Mouse (Mus musculus): ENCODE data around the gene Serpinb6b. TPM values are rescaled to one million over a fixed set of nuclear protein-coding genes. Genes with fewer than 3 reads are reported as not detected.
"Not testable (repeated sequence)": the region's sequence is repeated elsewhere in the genome, so short reads cannot be mapped to it uniquely, and the experiment has no call there.

Serpinb6b gene
- 10 to 100 TPM; 28.3 to 31.1 TPM for total RNA-seq (2021)
- 6.2 and 7.3 TPM in 2 replicates for polyA plus RNA-seq (2012; rRNA removed)
- long read RNA-seq, transcript Serpinb6b-202 (7 exons, 2,193 nt): major isoform, 13 of 16 reads
- long read RNA-seq, partial matches to known transcripts: 0 of 16 reads
- long read RNA-seq, other reads (novel, unspliced or antisense): 2 of 16 reads

DNA sequence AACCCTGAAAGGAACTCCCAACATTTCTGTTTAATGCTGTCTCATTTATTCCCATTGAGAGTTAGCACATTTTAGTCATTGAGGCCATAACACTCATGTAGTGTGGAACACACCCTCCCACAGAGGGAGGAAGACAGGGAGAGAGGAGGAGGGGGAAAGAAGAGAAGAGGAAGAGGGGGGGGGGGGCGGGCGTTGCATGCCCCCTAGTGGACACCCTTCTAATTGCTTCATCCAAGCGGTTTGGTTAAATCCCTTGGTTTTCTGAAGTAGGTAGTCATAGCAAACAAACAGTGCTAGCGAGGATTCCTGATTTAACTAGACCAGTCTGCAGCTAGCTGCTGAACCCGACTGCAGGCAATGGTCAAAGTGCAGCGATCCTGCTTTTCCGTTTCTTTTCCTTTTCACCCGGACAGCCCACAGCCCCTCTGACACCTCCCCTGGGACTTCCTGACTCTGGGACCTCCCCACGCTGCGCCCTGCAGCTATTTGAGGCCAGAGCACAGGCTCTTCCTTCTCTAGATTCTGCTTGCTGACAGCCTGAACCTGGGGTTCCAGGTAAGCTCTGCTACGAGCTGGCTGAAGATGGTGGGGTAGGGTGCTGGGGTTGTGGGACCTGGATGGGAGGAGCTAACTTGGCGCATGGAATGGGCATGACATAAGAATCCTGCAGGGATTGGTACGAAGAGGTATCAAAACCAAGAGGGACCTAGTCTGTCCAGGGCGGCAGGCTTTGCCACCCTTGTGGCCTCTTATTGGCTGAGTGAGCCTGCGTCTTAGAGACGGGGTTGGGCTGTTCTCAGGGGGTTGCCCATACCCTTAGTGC is at the start of gene Serpinb6b:
Gene Serpinb6b (plus strand): TSS at position 221 of the 823 bp plus-strand sequence.
- DNase-seq: peak; percentile 79

DNA sequence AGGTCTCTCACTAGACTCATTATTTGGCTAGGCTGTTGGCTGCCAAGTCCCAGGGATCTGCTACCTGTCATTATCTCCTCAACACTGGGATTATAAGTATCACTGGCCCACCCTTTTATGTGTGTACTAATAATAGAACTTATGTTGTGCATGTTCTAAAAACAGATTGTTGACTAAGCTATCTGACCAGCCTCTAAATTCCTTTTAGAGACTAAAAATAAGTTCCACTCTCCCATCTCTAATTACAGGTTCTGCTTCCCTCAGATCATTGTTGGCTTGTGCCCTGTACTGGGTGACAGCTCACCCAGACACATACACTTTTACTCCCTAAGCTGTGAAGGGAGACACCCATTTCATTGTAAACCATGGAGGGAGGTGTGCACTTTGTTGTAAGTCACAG is 42.4 kb upstream of the Serpinb6b start:
- DNase-seq: no peak

DNA sequence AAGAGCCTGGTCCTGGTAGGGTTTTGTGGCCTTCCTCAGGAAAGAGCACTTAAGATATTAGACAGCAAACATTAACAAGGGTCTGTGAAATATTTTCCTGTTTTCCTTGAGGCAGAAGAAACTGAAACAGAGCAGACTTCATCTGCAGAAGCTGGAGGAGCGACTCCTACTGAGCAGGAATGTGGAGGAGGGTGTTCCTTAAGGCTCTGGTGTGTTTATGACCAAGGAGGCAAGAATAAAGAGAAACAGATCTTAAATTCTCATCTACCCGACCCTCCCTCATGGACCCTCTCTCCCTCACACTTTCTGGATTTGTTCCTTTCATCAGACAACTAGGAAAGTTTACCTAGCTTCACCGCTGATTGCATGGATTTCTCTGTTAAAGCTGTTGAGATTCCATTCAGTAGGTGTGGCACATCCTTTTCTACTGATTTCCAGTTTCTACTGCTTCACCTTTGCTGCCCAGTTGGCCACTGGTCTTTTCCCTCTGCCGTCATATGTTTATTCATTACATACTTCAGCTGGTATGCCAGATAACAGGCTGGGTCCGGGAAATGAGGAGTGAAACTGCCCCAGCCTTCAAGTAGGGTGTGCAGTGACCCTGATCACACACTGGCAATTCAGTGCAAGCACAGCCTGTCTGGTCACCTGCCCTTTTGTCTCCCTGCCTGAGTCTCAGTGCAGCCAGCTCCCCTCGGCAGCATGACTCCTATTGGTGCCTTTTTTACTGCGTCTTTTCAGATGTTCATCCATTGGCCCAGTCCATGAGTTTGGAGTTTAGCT is 40.2 kb upstream of the Serpinb6b start:
- no peak for DNase-seq

DNA sequence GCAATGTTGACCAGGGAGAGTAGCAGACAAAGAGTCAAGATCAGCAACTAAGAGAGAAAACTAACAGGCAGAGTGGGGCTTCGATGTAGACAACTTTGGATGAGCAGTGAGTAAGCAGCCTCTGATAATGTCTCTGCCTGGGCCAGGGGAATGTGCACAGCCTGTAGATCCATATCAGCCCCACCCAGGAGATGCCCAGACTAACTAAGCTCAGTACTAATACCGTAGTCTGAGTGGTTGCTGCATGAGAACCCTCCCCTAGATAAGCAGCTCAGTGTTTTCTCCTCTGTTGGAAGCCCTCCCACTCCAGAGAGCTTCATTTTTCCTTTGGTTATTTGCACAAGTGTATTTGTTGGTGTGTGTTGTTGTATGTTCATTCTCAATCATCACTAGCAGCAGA is 38.3 kb upstream of the Serpinb6b start:
- DNase-seq: no peak

DNA sequence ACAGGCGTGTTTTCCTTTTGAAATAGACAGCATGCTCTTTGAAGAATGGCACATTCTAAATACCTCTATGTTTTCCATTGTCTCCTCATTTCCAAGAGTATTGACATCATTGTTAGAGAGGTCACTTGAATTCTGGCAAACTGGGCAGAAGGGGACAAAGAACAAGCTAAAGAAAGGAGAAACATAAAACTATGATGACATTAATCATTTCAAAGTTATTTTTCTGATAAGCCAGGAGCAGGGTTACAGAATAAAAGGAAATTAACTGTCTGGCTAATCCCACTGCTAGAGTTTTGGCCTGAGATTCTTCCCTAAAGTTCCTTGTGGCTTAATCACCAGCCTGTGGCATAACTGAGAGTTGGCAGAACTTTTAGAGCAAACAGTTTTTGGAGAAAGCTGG is 37.8 kb upstream of the Serpinb6b start:
- DNase-seq: no peak

DNA sequence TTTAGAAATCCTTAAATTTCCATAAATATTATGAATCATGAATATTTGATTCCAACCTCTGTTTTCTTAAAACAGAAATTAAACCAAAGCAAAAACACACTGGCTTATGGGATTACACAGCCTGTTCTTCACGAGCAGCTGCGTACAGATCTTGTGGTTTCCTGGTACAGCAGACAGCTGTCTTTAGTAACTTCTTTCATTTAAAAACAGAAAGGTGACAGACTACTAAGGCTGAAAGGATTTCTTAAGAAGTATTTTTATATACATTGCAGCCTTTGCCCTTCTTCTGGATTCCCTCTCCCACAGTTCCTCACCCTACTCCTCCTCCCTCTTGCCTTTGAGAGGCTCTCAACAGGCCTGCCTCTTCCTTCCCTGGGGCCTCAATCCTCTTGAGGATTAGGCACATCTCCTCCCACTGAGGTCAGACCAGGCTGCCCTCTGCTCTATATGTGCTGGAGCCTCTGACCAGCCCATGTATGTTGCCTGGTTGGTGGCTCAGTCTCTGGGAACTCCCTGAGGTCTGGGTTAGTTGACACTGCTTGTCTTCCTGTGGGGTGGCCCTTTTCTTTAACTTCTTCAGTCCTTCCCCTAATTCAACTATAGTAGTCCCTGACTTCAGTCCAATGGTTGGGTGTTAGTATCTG is 35.8 kb upstream of the Serpinb6b start:
- DNase-seq: no peak

DNA sequence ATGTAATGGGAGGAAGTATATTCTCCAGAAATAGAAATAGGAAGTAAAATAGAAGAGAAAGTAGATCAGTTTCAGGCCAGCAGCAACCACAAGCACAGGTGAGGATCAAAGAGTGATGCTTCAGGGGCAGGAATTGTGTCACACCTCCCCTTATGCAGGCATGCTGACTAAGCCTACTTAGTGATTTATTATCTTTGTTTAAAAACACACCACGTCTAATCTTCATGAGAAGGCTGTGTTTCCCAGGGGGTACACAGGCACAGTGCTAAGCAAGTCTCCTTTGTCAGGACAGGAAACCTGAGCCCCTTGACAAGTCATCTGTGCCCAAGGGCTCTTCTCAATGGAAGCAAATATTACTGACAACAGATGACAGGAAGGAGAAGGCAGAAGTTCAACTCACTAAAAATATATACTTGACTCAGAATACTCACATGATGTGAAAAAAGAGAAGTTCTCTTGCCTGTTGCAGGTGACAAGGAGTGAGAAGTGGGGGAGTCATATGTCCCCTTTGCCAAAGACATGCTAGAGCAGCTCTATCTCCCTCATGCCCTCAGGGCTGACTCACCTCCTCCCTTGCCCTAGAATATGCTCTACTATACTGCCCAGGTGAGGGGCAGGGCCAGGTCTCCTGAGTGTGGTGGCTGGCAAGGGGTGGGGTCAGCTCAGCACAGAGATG is 30.2 kb upstream of the Serpinb6b start:
- DNase-seq: no peak

DNA sequence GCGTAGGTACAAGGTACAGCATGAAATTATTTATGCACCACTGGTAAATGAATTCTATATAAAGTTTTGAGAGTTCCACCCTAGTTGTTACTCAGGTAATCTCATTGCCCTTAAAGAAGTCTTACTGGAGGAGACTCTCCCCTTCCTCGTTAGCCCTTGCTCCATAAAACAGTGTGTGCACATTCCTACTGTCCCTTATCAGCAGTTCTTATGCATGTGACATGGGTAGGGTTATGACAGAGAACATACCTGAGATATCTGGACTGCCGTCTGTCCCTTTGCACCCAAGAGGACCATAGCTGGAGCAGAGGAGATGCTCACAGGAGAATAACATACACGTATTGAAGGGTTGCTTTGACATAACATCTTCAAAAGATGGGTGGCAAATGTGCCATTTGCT is 26.7 kb upstream of the Serpinb6b start:
- DNase-seq: not testable (repeated sequence)

DNA sequence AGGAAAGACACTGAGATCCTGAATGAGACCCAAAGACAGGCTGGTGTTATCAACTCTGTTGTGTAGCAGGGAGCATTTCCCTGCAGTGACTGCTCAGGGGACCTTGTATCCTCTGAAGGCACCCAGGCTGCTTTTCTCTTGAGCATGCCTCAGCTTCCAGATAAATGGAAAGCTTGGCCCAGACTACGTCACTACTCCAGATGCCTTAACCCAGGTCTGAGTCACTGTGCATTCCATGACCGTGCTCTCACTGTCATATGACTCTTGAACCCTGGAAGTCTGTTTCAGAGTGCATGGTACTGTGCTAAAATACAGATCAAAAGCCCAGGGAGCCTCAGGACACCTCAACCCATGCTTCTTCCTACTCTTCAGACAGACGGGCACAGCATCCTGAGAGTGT is 25.8 kb upstream of the Serpinb6b start:
- DNase-seq: peak; percentile 55

DNA sequence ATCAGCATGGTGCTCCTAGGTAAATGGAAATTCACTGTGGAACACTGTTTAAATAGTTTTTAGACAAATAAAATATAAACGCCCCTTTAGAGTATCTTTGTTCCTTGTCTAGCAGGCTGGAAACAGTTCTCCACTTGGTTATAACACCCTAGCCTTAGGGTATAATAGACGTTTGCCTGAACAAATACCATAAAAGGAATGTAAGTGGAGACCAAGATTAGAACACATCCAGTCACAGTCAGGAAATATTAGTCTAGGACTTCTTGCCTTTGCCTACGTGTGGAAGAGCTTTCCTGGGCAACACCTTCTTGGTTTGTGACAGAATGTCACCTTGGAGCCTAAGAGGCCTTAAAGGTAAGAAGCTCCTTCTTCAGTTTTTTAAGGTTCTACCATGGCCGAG is 8.5 kb upstream of the Serpinb6b start:
- no peak for DNase-seq

DNA sequence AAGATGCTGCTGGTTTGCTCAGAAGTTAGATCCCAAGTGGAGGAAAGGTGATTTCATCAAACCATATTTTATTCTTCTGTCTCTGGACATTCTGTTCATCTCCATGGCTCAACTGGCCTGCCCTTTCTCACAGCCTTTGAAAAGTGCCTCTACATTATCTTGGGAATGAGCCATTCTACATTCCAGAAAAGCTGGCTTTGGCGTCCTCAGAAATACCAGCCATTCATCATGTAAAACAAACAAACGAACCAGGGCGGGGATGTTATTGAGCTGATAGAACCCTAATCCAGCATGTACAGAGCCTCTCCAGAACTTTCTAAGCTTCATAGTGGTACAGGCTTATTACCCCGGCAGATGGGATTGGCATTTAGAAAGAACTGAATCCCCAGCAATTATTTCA is 7.1 kb upstream of the Serpinb6b start:
- peak; percentile 42 for DNase-seq

DNA sequence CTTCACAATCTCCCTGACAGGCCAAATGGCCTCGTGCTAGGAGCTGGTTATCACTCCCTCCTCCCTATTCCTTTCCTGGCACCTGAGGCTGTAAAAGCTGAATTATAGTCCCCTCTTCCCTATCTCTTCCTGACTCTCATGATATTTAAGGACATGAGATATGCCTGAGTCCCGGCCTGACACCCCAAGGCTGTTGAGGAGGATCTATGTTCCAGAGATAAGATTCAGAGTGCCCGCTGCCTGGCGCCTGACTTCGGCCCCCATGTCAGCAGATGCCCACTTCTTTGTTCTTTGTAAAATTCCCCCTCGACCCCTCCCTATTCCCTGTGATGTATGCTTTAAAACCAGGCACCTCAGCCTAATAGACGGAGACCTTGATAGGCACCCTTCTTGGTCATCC is 6.5 kb upstream of the Serpinb6b start:
- DNase-seq: peak; percentile 77

DNA sequence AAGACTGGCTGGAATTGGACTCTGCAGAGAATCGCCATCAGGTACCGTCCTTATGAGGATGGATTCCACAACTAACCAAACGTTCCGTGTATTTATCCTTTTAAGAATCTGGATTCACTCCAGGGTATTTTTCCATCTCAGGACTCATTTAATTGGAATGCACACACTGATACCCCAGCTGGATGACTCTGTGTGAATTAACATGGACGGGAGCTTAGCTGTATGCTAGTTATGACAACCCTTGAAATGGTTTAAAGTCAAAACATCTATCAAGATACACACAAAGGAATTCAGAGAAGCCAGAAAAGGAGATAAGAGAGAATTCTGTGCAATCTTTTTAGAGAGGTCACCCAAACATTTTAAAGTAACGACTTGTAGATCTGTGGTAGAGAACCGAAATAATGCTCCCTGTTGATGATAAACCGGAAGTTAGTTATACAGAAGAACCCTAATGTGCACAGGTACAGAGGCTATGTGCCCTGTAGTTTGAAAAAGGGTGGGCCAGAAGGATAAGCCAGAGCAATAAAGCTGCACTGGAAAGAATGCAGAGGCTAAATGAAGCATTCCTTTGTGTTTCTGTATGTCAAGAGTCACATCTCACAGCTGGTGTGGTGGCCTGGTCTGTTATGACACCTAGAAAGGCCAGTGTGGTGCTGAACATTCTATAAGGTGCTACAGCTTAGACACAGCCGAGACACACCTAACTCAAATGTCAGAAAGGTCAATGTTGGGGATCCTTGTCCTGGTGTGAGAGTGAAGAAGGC is 837 bp upstream of the Serpinb6b start:
- DNase-seq: no peak

DNA sequence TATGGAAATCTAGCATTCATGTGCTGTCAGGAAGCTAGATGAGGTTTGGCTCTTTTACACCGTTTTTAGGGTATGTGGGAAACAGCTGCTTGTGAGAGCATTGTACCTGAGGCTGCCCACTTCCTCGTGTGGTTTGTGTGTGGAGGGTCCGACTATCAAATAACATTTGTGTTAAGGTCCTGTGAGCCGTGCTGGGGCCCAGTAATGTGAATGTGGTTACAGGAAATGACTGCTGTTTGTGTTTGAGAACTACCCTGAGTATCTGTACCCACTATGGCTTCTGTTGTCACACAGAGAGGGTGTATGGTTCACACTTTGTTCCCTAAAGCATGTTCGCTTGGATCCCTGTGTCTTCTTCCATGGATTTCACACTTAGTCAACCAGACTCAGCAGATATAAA is 1.1 kb downstream of the Serpinb6b start:
- peak; percentile 32 for DNase-seq

DNA sequence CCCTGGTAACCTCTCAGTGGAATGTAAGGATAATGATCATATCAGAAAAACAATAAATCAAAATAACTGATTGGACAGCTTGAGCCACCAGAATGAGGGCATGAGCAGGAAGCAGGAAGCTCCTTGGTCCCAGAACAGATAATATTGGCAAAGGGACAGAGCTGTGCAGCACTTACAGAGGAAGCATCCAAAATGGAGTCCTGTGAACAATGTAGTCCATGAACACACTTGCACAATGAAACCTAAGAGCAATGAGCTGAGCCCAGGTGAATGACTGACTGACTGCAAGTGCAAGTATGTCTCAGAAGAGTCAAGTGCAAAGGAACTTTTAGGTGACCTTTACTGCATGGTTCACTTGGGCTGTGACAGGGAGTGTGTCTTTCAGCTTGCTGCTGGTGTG is 2.2 kb downstream of the Serpinb6b start:
- DNase-seq: no peak

DNA sequence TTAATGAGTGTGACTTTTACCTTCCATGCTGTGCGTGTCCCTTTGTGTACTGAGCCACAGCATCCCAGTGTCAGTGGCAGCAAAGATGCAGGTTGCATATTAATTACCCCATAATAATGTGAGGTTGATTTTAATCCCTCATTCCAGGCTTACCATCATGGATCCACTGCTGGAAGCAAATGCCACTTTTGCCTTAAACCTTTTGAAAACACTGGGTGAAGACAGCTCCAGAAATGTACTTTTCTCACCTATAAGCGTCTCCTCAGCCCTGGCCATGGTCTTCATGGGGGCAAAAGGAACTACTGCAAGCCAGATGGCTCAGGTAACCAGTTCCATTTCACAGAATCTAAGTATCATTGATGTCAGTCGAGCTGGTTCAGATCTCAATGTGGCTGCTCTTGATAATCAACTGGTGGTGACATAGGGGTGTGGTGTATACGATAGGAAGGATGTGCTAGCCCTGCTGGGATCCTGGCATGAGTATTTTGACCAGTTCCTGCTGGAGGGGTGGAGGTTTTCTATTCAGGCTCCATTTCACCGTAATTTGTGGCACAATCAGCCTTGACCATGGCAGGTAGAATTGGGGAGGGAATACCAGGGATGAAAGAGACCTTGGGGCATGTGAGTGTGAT is 3.5 kb downstream of the Serpinb6b start:
- no peak for DNase-seq

DNA sequence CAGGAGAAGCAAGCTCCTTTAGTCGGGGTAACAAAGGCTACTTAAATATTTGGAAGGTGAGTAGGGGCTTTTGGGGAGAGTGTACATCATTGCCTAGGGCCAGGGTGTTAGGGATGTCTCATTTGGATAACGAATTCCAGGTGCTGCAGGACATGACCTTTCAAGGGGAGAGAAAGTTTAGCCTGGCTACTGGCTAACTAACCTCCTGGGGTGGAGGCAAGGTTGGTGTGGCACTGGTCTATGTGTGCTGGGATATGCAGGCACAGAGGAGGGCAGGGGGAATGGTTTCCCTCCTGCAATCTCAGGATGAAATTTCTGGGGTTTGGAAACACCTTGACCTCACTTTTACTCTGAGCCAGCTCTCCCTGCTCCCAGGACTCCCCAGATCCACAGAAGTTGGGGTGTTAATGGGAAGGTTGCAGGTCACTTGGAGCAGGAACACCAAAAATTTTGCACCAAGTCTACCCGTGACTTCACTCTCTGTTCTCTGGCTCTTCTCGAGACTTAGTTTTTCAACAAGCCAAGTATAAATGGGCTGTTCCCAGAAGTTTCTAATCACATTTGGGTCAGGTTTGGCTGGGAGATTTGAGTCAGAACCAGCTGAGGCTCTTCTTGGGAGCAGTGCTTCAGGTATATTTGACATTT is 4.1 kb downstream of the Serpinb6b start:
- DNase-seq: no peak

DNA sequence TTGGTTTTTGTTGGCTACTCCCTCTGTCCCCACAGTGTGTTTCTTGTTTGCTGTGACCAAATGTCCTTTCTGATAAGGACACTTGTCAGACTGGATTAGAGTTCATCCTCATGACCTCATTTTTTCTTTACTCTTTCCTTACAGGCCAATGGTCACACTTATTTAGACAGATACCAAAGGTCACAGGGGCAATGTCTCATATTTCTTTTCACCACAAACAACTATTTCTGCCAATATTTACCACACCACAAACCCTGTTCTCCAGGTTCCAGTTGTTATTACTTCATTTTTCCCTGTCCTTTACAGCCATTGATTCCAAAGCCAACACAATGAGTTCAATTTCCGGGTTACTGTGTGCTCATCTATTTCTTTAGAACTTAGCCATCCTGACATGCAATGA is 4.6 kb downstream of the Serpinb6b start:
- DNase-seq: no peak

DNA sequence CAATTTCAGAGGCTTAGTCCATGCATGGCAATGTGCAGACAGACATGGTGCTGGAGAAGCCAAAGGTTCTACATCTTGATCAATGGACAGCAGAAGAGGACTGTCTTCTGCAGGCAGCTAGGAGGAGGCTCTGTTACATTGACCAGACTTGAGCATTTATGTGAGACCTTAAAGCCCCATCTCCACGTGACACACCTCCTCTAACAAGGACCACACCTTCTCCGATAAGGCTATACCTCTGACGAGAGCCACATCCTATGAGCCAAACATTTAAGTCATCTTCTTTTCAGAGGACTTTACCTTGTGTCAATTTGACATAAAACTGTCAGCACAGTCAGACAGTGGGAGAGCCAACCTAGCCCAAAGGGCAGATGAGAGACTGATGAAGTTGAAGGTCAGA is 5.8 kb downstream of the Serpinb6b start:
- no peak for DNase-seq

DNA sequence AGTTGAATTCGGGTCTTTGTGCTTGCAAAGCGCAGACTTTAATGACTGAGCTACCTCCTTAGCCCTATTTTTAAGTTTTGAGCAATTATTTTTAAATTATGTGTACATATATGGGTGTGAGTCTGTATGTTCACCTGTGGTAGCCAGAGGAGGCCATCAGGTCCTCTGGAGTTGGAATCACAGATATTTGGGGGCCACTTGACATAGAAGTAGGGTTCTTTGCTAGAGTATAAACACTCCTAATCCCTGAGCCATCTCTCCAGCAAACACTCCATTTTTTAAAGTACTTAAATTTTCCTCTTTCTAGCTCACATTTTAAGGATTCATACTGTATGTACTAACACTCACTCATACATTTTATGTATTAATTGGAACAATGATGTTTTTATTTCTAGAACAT is 9.3 kb downstream of the Serpinb6b start:
- DNase-seq: no peak

Measured in adrenal gland, adult 2 months (tissue).